Mouse (Mus musculus): ENCODE measurements at regions not wholly inside any gene's neighbourhood (a gene's known extent, or its start where the extent isn't known, plus 50 kb on each side); places are given as distances from the start of the nearest gene placed in this dataset.
A peak's percentile ranks its signal among the peaks of the same experiment; 100 is the strongest.
"Not testable (repeated sequence)": the region's sequence is repeated elsewhere in the genome, so short reads cannot be mapped to it uniquely, and the experiment has no call there.

GRCm38 (mm10) chr12:15659332-15659731 lies 157.4 kb downstream of the Trib2 start:
- no peak for DNase-seq
- intact Hi-C loops (cut with DNase I), result no loop called here

GRCm38 (mm10) chr12:15657748-15658251 lies 158.9 kb downstream of the Trib2 start:
- no peak for DNase-seq
- intact Hi-C loops (cut with DNase I), result no loop called here

- no peak for DNase-seq
- intact Hi-C loops (cut with DNase I), result no loop called here
Observed at GRCm38 (mm10) chr12:15654585-15654984, 162.1 kb downstream of the Trib2 start.

GRCm38 (mm10) chr12:15653357-15653763 lies 163.4 kb downstream of the Trib2 start:
- peak; percentile 28 to 44 for DNase-seq
- intact Hi-C loops (cut with DNase I), result no loop called here

GRCm38 (mm10) chr12:15651293-15651692 lies 165.4 kb downstream of the Trib2 start:
- DNase-seq, result no peak
- intact Hi-C loops (cut with DNase I), result no loop called here

- intact Hi-C loops (cut with DNase I), result no loop called here
- DNase-seq, result no peak
Observed at GRCm38 (mm10) chr12:15649906-15650305, 166.8 kb downstream of the Trib2 start.

- intact Hi-C loops (cut with DNase I), result no loop called here
Observed at GRCm38 (mm10) chr12:15649226-15649625, 167.5 kb downstream of the Trib2 start.

GRCm38 (mm10) chr12:15644074-15644672 lies 172.5 kb downstream of the Trib2 start:
- intact Hi-C loops (cut with DNase I), result no loop called here

More at GRCm38 (mm10) chr12:15649226-15649625, 167.5 kb downstream of the Trib2 start:
- DNase-seq, result no peak

GRCm38 (mm10) chr12:15643669-15644068 lies 173.1 kb downstream of the Trib2 start:
- DNase-seq, result no peak
- intact Hi-C loops (cut with DNase I), result no loop called here

More at GRCm38 (mm10) chr12:15644074-15644672, 172.5 kb downstream of the Trib2 start:
- DNase-seq, result no peak

- no peak for DNase-seq
- intact Hi-C loops (cut with DNase I), result no loop called here
Observed at GRCm38 (mm10) chr12:15640320-15640719, 176.4 kb downstream of the Trib2 start.

- DNase-seq, result no peak
- intact Hi-C loops (cut with DNase I), result no loop called here
Observed at GRCm38 (mm10) chr12:15629971-15630370, 186.8 kb downstream of the Trib2 start.

- intact Hi-C loops (cut with DNase I), result no loop called here
- DNase-seq, result no peak
Observed at GRCm38 (mm10) chr12:15619521-15619920, 197.2 kb downstream of the Trib2 start.

GRCm38 (mm10) chr12:15617312-15617711 lies 199.4 kb downstream of the Trib2 start:
- intact Hi-C loops (cut with DNase I), result no loop called here
- DNase-seq, result peak; percentile 36 to 56

GRCm38 (mm10) chr12:15611847-15612580 lies 204.7 kb downstream of the Trib2 start:
- DNase-seq, result no peak
- intact Hi-C loops (cut with DNase I), result no loop called here

- intact Hi-C loops (cut with DNase I), result loop anchor here (2.0 to 5.0 kb wide), 5 partner anchors 94 to 926 kb away; no protein-coding TSS in a partner anchor
- no peak for DNase-seq
Observed at GRCm38 (mm10) chr12:15607091-15607490, 209.6 kb downstream of the Trib2 start.

GRCm38 (mm10) chr12:15606095-15606494 lies 210.6 kb downstream of the Trib2 start:
- peak in 1 of 2 experiments; percentile 17 for DNase-seq
- intact Hi-C loops (cut with DNase I), result loop anchor here (1.0 to 5.0 kb wide), 7 partner anchors 95 to 927 kb away; partner anchors contain the start of gene Trib2

GRCm38 (mm10) chr12:15604630-15605029 lies 212.1 kb downstream of the Trib2 start:
- DNase-seq, result no peak
- intact Hi-C loops (cut with DNase I), result loop anchor here (2.0 to 5.0 kb wide), 4 partner anchors 68 to 628 kb away; no protein-coding TSS in a partner anchor

GRCm38 (mm10) chr12:15603885-15604284 lies 212.8 kb downstream of the Trib2 start:
- intact Hi-C loops (cut with DNase I), result loop anchor here (2.0 kb wide), 1 partner anchor 67 kb away; no protein-coding TSS in a partner anchor
- no peak for DNase-seq

GRCm38 (mm10) chr12:15603319-15603718 lies 213.4 kb downstream of the Trib2 start:
- intact Hi-C loops (cut with DNase I), result no loop called here

GRCm38 (mm10) chr12:15594704-15595103 lies 222.0 kb downstream of the Trib2 start:
- DNase-seq, result peak in 1 of 2 experiments; percentile 26
- intact Hi-C loops (cut with DNase I), result no loop called here

More at GRCm38 (mm10) chr12:15603319-15603718, 213.4 kb downstream of the Trib2 start:
- DNase-seq, result no peak

- intact Hi-C loops (cut with DNase I); DNase-seq: not testable (repeated sequence)
Observed at GRCm38 (mm10) chr12:15587864-15588263, 228.9 kb downstream of the Trib2 start.

Data from heart, postnatal 36 days (tissue).